Mouse (Mus musculus) bone marrow macrophage, adult 2 months (primary cell): ENCODE results near the gene Slc4a1. TPM values are rescaled to one million over a fixed set of nuclear protein-coding genes. Genes with fewer than 3 reads are reported as not detected.
"Not testable (repeated sequence)": the region's sequence is repeated elsewhere in the genome, so short reads cannot be mapped to it uniquely, and the experiment has no call there.

Experiments used
- H3K27ac ChIP-seq: 2 replicates; pipeline ENCODE4 v1.5.1; 2012; ENCODE audit warnings: low read depth, low read length; ENCODE audit not compliant: insufficient read depth
- H3K4me1 ChIP-seq: 2 replicates; pipeline ENCODE4 v1.6.1; 2012; ENCODE audit warnings: low read length; ENCODE audit not compliant: control insufficient read depth, insufficient read depth
- H3K4me3 ChIP-seq: 2 replicates; pipeline ENCODE4 v1.5.1; 2012; ENCODE audit warnings: mild to moderate bottlenecking, low read length, moderate library complexity; ENCODE audit not compliant: insufficient read depth
- CTCF ChIP-seq: IDR thresholded peaks from 2 replicates; pipeline ENCODE4 v1.5.1; 2012; ENCODE audit warnings: low read depth, mild to moderate bottlenecking, low read length, moderate library complexity
- POLR2A ChIP-seq: IDR thresholded peaks from 2 replicates; pipeline ENCODE4 v1.6.1; 2012; ENCODE audit warnings: mild to moderate bottlenecking, low read depth, low read length, borderline replicate concordance
- polyA plus RNA-seq: library from polyadenylated mRNA; stranded (reverse); fragments of >200 nt; gene quantifications from 2 replicates; pipeline ENCODE4 v1.2.4, GENCODE M21; 2012; ENCODE audit not compliant: missing spikeins, insufficient read depth, insufficient read length

The Slc4a1 gene
- polyA plus RNA-seq, 1 experiment: not detected

DNA sequence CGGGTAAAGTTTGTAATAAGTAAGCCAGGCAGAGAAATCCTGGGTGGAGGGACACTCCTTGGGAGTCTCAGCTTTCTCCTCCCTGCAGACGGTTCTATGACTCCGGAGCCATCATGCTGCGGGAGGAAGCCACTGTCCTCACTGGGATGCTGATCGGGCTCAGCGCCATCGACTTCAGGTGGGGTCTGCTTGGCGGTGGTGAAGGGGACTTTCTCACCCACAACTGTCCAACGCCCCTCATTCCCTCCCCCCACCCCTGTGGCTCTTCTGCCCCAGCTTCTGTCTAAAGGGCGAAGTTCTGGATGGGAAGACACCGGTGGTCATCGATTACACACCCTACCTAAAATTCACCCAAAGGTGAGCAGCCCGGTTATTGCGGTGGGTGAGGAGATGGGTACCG, 33.1 kb upstream of the Slc4a1 start:
- Histone ChIP-seq H3K27ac (no peak overlapping the region), H3K4me1 (no peaks in the 10 kb centered on the region), H3K4me3 (no peak overlapping the region)
- no peak for TF ChIP-seq POLR2A
- TF ChIP-seq CTCF: no peak

DNA sequence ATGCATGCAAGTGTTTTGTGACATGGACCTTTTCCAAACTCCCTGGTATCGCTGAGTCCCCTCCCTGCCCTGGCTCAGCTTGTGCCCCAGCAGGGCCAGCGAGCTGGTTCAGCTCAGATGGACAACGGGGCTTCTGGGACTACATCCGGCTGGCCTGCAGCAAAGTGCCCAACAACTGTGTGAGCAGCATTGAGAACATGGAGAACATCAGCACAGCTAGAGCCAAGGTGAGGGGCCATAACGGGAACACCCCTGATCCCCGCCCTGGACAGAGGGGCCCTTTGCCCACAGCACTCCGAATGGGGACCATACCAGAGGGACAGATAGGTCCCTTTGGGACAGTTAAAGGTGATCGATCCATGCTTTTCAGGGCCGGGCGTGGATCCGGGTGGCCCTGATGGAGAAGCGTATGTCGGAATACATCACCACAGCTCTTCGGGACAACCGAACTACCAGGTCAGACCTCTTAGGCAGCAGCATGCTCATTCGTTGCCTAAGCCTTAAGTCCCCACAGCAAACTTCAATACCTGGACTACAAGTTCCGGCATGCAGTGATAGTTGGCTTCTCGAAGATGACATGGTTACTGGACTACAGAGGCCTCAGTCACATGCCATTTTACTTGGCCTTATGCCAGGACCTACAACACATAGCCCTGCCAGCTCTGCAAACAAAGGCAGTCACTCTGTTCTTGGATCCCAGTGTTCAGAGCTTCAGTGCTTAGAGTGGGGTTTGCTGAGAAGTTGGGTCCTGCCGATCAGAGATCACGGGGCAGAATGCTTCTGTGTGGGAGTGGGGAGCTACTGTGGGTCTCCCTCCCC, 32.2 kb upstream of the Slc4a1 start:
- H3K27ac ChIP-seq: no peak overlapping the region
- H3K4me1 ChIP-seq: peaks cover 3% of the 10 kb centered on the region
- no peak overlapping the region for H3K4me3 ChIP-seq
- TF ChIP-seq POLR2A: no peak
- TF ChIP-seq CTCF: no peak

DNA sequence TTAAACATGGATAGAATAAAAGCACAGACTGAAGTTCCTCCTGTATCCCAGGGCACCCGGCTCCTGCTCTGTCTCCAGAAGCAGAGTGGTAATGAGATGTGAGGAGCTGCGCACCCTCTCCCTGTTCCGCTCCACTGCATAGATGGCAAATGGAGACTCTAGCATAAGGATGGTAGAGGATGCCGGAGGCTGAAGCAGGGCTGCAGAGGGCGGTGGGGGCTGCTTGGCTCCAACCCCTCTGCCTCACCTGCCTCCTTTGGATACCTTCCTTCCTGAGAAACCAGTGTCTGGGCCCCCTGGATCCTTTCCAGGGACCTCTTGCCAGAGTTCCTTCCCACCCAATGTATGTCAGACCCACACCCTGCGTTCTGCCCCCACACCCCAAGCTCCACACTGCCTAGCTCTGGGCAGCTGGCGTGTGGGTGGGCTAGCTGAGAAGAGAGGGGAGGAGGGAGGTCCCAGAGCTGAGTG, 30.7 kb upstream of the Slc4a1 start:
- TF ChIP-seq CTCF: no peak
- TF ChIP-seq POLR2A: no peak
- Histone ChIP-seq H3K4me3 (no peak overlapping the region), H3K27ac (no peak overlapping the region), H3K4me1 (peaks cover 8% of the 10 kb centered on the region)

GRCm38 (mm10) chr11:102396263-102396662, 30.3 kb upstream of the Slc4a1 start:
- Histone ChIP-seq H3K27ac (no peak overlapping the region), H3K4me1 (peaks cover 8% of the 10 kb centered on the region), H3K4me3 (no peak overlapping the region)
- no peak for TF ChIP-seq POLR2A

DNA sequence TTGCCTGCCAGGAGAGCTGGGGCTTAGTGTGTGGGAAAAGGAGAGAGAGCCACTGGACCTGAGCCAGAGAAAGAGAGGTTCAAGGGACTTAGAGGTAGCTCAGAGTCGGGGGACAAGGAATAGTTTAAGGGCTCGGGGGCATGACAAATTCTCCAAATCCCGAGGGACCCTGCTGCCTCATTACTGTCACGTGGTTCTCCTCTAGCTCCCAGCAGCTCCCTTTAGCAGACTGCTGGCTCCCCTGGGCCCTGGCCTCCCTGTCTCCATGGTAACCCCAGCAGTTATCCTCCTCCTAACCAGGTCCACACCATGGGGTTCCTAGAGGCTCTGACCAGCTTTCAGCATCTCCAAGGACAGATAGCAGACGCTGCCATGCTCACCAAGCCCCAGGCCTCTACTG, 29.2 kb upstream of the Slc4a1 start:
- TF ChIP-seq CTCF: no peak
- TF ChIP-seq POLR2A: no peak
- no peak overlapping the region for H3K27ac ChIP-seq
- no peak overlapping the region for H3K4me3 ChIP-seq
- peaks cover 8% of the 10 kb centered on the region for H3K4me1 ChIP-seq

GRCm38 (mm10) chr11:102394421-102395124, 28.6 kb upstream of the Slc4a1 start:
- H3K4me3 ChIP-seq: no peak overlapping the region
- no peak overlapping the region for H3K27ac ChIP-seq
- H3K4me1 ChIP-seq: peaks cover 8% of the 10 kb centered on the region
- TF ChIP-seq CTCF (no peak), POLR2A (no peak)

- no peak for TF ChIP-seq POLR2A
- no peak for TF ChIP-seq CTCF
- Histone ChIP-seq H3K27ac (no peak overlapping the region), H3K4me1 (peaks cover 8% of the 10 kb centered on the region), H3K4me3 (peak overlapping the region; percentile 26)
Observed at GRCm38 (mm10) chr11:102393719-102394420, 27.9 kb upstream of the Slc4a1 start.

DNA sequence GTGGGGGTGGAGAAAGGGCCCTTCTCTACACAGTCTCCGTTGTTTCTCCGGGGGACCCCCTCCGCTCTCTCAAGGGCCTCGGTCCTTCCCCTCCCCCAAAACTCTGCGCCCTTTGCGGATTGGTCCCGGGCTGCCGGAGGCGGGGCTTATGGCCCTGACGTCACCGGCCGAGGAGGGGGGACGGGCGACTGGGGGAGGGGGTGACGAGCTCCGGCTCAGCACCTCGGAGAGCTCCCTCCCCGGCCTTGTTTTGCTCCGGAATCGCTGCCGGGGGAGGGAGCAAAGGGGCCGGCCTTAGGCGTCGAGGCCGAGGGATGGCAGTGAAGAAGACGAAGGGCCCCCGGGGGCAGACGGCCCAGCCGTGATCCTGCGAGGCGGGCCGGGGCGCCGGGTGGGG, 27.2 kb upstream of the Slc4a1 start, which contains the start of gene Rundc3a:
Gene Rundc3a, plus strand, starts transcription at position 166 of the 397 bp plus-strand sequence.
- Histone ChIP-seq H3K4me3 (peak within 1 kb of the TSS; percentile 26), H3K27ac (no peak within 1 kb of the TSS), H3K4me1 (peaks cover 8% of the 10 kb centered on the region)
- no peak for TF ChIP-seq POLR2A
- TF ChIP-seq CTCF: no peak

GRCm38 (mm10) chr11:102392441-102393237, 26.6 kb upstream of the Slc4a1 start:
- H3K4me3 ChIP-seq: no peak overlapping the region
- H3K27ac ChIP-seq: no peak overlapping the region
- TF ChIP-seq POLR2A: no peak
- no peak for TF ChIP-seq CTCF
- H3K4me1 ChIP-seq: peaks cover 8% of the 10 kb centered on the region

GRCm38 (mm10) chr11:102389436-102389835, 23.4 kb upstream of the Slc4a1 start:
- not testable (repeated sequence) for H3K4me3 ChIP-seq, H3K27ac ChIP-seq, H3K4me1 ChIP-seq
